Mouse (Mus musculus): ENCODE measurements around the gene Ly6g5b.

DNA sequence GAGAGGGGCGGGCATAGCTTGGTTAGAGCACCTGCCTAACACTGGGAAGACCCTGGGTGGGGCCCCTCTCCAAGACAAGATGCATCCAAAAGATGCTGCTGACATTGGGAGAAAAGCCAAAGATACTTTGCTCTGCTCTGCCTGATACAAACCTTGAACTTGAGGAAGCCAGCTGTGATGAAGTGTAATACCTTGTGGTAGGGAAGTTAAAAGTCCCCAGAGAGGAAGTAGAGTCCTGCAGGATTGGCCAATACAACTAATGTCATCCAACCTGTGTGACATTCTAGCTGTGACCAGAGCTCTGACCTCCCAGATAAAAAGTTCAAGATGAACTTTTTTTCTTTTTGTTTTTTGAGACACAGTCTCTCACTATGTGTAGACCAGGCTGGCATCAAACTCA lies 9.9 kb upstream of the Ly6g5b start:
- TF ChIP-seq CTCF (IDR thresholded peaks at IDR 0.05; ENCODE audit: extremely low read depth, insufficient read length, insufficient replicate concordance, low read depth, low read length), result no peak
- TF ChIP-seq POLR2A (IDR thresholded peaks at IDR 0.05; ENCODE audit: low read depth, low read length), result no peak

Data from small intestine, adult 2 months (tissue).